Mouse (Mus musculus) kidney, postnatal 0 days (tissue): Measurements from ENCODE around the gene Rpl10a. TPM values are rescaled to one million over a fixed set of nuclear protein-coding genes. Genes with fewer than 3 reads are reported as not detected.

Source experiments
- ATAC-seq: fragments of 200-750 bp; cut with Nextera tagmentation; replicated peaks from 2 replicates; pipeline ENCODE4 v1.8.0; 2017; ENCODE audit warnings: low read depth, moderate number of reproducible peaks, moderate TSS enrichment, moderate library complexity; ENCODE audit not compliant: low FRiP score
- DNase-seq: peaks from one replicate; pipeline ENCODE4 v3.0.0-alpha.2; 2016; ENCODE audit warnings: low spot score
- H3K27ac ChIP-seq: fragments of 300-500 bp; sonication (generic); 2 replicates; pipeline ENCODE4 v1.5.1; 2014; ENCODE audit warnings: mild to moderate bottlenecking
- H3K27me3 ChIP-seq: fragments of 300-500 bp; sonication (generic); 2 replicates; pipeline ENCODE4 v1.6.1; 2014; ENCODE audit warnings: low read length, mixed read lengths; ENCODE audit not compliant: insufficient read depth
- H3K36me3 ChIP-seq: fragments of 300-500 bp; sonication (generic); 2 replicates; pipeline ENCODE4 v1.6.1; 2014; ENCODE audit warnings: low read length, mixed read lengths; ENCODE audit not compliant: insufficient read depth
- H3K4me1 ChIP-seq: fragments of 300-500 bp; sonication (generic); replicated peaks from 2 replicates; pipeline ENCODE4 v1.6.1; 2014; ENCODE audit warnings: antibody characterized with exemption, low read length, mixed read lengths; ENCODE audit not compliant: insufficient read depth
- H3K4me2 ChIP-seq: fragments of 300-500 bp; sonication (generic); 2 replicates; pipeline ENCODE4 v1.6.1; 2014; ENCODE audit warnings: mild to moderate bottlenecking, low read length, moderate library complexity, mixed read lengths
- H3K4me3 ChIP-seq: fragments of 300-500 bp; sonication (generic); replicated peaks from 2 replicates; pipeline ENCODE4 v1.5.1; 2014; ENCODE audit warnings: low read depth, low read length
- H3K9ac ChIP-seq: fragments of 300-500 bp; sonication (generic); 2 replicates; pipeline ENCODE4 v1.6.1; 2014; ENCODE audit warnings: low read depth, low read length
- H3K9me3 ChIP-seq: fragments of 300-500 bp; sonication (generic); replicated peaks from 2 replicates; pipeline ENCODE4 v1.6.1; 2016; ENCODE audit warnings: low read length, inconsistent platforms, mixed read lengths
- CTCF ChIP-seq: IDR thresholded peaks from 2 replicates; pipeline ENCODE4 v1.5.1; 2016; ENCODE audit warnings: antibody characterized with exemption, low read depth, mild to moderate bottlenecking, moderate library complexity
- WGBS: fragments of 180-500 bp; shearing (Covaris S2); extraction: QIAGEN DNeasy Blood & Tissue Kit; methylation state at CpG from one replicate; pipeline ENCODE4 v1.1.7; 2014; 5-methylcytosine and 5-hydroxymethylcytosine counted together
- polyA plus RNA-seq: library from polyadenylated mRNA; unstranded; fragments of >200 nt; fragmentation: Nextera tagmentation; extraction: Ambion mirVana; gene quantifications from 2 replicates; pipeline ENCODE4 v1.2.1, GENCODE M21; 2015

Rpl10a gene
- polyA plus RNA-seq, 1 experiment from 2014 or later = 750 TPM

GRCm38 (mm10) chr17:28283199-28283598, 45.1 kb upstream of the Rpl10a start:
- TF ChIP-seq CTCF = no peak
- WGBS = 72% methylated on average over 10 of the region's 10 CpGs
- ATAC-seq (no peak), DNase-seq (no peak)
- Histone ChIP-seq H3K4me3 (no peak overlapping the region), H3K9ac (no peak overlapping the region), H3K27me3 (no peaks in the 10 kb centered on the region), H3K36me3 (no peaks in the 10 kb centered on the region), H3K27ac (no peak overlapping the region), H3K4me1 (peaks cover 57% of the 10 kb centered on the region), H3K9me3 (no peaks in the 10 kb centered on the region), H3K4me2 (no peak overlapping the region)

GRCm38 (mm10) chr17:28286133-28286532, 42.1 kb upstream of the Rpl10a start:
- H3K4me2 ChIP-seq = no peak overlapping the region
- ATAC-seq (no peak), DNase-seq (no peak)
- no peak overlapping the region for H3K4me3 ChIP-seq
- peaks cover 37% of the 10 kb centered on the region for H3K4me1 ChIP-seq
- H3K27me3 ChIP-seq = no peaks in the 10 kb centered on the region
- 0 out of 2 replicates have a peak overlapping the region, but pooled peaks have one; percentile 2 for H3K27ac ChIP-seq
- WGBS = 54% methylated on average over 10 of the region's 10 CpGs
- TF ChIP-seq CTCF = no peak
- H3K9ac ChIP-seq = 0 out of 2 replicates have a peak overlapping the region, but pooled peaks have one; percentile 31
- no peaks in the 10 kb centered on the region for H3K9me3 ChIP-seq
- H3K36me3 ChIP-seq = no peaks in the 10 kb centered on the region

DNA sequence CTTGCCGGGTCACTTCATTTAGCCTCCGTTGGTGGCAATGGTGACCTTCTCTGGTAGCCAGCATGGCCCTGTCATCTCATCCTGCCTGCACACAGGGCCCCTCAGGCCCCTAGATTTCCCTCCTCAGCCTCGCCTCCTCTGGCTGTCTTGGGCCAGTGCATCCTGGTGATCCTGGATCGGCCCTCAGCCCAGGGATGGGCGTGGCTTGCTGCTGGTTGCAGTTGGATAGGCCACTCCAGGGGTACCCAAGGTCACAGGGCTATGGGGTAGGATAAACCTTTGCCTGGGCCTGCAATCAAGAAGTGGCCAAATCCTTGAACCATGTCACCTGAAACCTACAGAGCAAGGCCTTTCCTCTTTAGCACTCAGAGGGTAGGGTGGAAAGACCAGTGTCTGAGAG, 41.3 kb upstream of the Rpl10a start:
- DNase-seq (no peak), ATAC-seq (peak; percentile 40)
- H3K9me3 ChIP-seq = no peaks in the 10 kb centered on the region
- H3K27ac ChIP-seq = peak overlapping the region; percentile 36; the same call in 1 of the 2 replicates
- TF ChIP-seq CTCF = no peak
- no peak overlapping the region for H3K4me2 ChIP-seq
- H3K27me3 ChIP-seq = no peaks in the 10 kb centered on the region
- no peaks in the 10 kb centered on the region; the same call in 1 of the 2 replicates for H3K36me3 ChIP-seq
- 0 out of 2 replicates have a peak overlapping the region, but pooled peaks have one; percentile 27 for H3K9ac ChIP-seq
- peaks cover 37% of the 10 kb centered on the region for H3K4me1 ChIP-seq
- H3K4me3 ChIP-seq = no peak overlapping the region
- WGBS = 33% methylated on average over 5 of the region's 5 CpGs

- WGBS = 53% methylated on average over 8 of the region's 8 CpGs
- peaks cover 35% of the 10 kb centered on the region for H3K4me1 ChIP-seq
- ATAC-seq (0 out of 2 replicates have a peak, but pooled peaks have one; percentile 24), DNase-seq (no peak)
- no peaks in the 10 kb centered on the region for H3K9me3 ChIP-seq
- H3K27me3 ChIP-seq = no peaks in the 10 kb centered on the region
- 0 out of 2 replicates have a peak overlapping the region, but pooled peaks have one; percentile 36 for H3K27ac ChIP-seq
- no peak for TF ChIP-seq CTCF
- no peak overlapping the region for H3K4me3 ChIP-seq
- no peak overlapping the region for H3K4me2 ChIP-seq
- H3K9ac ChIP-seq = no peak overlapping the region
- H3K36me3 ChIP-seq = no peaks in the 10 kb centered on the region; the same call in 1 of the 2 replicates
Observed at GRCm38 (mm10) chr17:28287578-28287977, 40.7 kb upstream of the Rpl10a start.

DNA sequence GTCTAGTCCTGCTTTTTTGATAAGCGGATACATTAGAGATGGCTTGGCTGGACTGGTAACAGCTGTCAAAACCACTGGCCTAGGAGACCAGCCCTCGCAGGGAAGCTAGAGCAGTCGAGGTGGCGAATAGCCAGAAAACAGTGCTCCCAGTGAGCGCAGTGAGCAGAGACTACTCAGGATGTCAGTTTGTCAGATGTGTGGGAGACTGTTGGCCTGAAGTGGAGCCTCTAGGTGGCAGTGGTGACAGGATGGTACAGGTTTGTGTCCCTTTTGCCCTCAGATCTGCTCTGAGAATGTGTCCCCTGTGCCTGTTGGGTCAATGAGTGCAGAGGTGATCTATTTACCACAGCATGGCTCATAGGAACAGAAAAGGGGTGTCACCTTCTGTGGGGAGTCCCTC, 40.3 kb upstream of the Rpl10a start:
- ATAC-seq (no peak), DNase-seq (no peak)
- Histone ChIP-seq H3K27ac (no peak overlapping the region), H3K4me3 (no peak overlapping the region), H3K4me2 (no peak overlapping the region), H3K27me3 (no peaks in the 10 kb centered on the region), H3K4me1 (peaks cover 34% of the 10 kb centered on the region), H3K36me3 (no peaks in the 10 kb centered on the region; the same call in 1 of the 2 replicates), H3K9ac (no peak overlapping the region), H3K9me3 (no peaks in the 10 kb centered on the region)
- WGBS = 61% methylated on average over 5 of the region's 5 CpGs
- peak; percentile 55 for TF ChIP-seq CTCF

DNA sequence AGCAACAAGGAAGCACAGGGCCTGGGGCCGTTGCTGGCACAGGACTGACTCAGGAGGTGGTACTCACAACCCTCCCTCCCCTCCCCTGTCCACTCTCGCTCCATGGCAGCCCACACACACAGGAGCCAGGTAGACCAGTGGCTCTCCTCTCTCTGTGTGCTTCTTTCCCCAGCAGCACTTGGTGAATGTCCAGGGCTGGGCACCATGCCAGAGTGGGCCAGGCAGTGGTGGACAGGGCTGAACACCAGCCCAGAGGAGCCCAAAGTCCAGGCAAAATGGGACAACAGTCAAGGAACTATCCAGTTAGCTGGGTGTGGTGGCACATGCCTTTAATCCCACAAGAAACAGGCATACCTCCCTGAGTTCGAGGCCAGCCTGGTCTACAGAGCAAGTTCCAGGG, 38.0 kb upstream of the Rpl10a start:
- Histone ChIP-seq H3K36me3 (no peaks in the 10 kb centered on the region; the same call in 1 of the 2 replicates), H3K4me2 (no peak overlapping the region), H3K9ac (no peak overlapping the region), H3K4me1 (peaks cover 31% of the 10 kb centered on the region), H3K4me3 (no peak overlapping the region), H3K27me3 (no peaks in the 10 kb centered on the region), H3K27ac (0 out of 2 replicates have a peak overlapping the region, but pooled peaks have one; percentile 4), H3K9me3 (no peaks in the 10 kb centered on the region)
- DNase-seq (no peak), ATAC-seq (peak; percentile 54; the same call in 1 of the 2 replicates)
- WGBS = 60% methylated on average over 3 of the region's 3 CpGs
- TF ChIP-seq CTCF = no peak
